Mouse (Mus musculus): ENCODE data around the gene Tmem214. TPM values are rescaled to one million over a fixed set of nuclear protein-coding genes. Genes with fewer than 3 reads are reported as not detected.
A peak's percentile ranks its signal among the peaks of the same experiment; 100 is the strongest.

Gene Tmem214
- total and polyA plus RNA-seq, 2 experiments from 2014 or later: 49.2 to 61.4 TPM

- Histone ChIP-seq H3K9me3 (ENCODE audit: low read length) (no peaks in the 10 kb centered on the region), H3K9ac (no peak overlapping the region), H3K4me2 (ENCODE audit: low read depth) (no peak overlapping the region), H3K36me3 (ENCODE audit: insufficient read depth) (no peaks in the 10 kb centered on the region), H3K27me3 (ENCODE audit: insufficient read depth, low read length) (no peaks in the 10 kb centered on the region), H3K4me3 (ENCODE audit: low read depth, low read length) (no peak overlapping the region), H3K4me1 (ENCODE audit: insufficient read depth) (0 out of 2 replicates have a peak, but pooled peaks cover 4% of the 10 kb centered on the region), H3K27ac (ENCODE audit: low read depth, low read length) (no peak overlapping the region)
- TF ChIP-seq CTCF (IDR thresholded peaks at IDR 0.05; ENCODE audit: low read depth): no peak
- DNase-seq: no peak
- WGBS: 90% methylated on average over 6 of the region's 6 CpGs
- no peak for ATAC-seq
These were observed 55.3 kb downstream of the Tmem214 start for GRCm38 (mm10) chr5:30923119-30923518.

DNA sequence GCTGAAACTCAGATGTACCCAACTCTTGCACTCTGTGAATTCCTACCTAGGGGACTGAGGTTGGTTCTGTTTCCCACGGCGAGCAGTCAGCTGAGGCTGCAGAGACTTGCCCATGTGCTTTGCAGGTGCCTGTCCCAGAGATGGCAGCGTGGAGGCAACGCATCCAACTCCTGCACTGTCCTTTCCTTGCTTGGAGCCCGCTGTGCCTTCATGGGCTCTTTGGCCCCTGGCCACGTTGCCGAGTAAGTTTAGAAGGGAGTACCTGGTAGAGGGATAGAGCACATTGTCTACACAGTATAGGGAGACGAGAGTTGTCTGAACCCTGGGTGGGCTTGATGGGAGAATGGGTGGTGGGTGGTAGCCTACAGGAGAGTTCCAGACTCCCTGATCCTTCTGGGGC lies 56.8 kb downstream of the Tmem214 start:
- H3K27me3 ChIP-seq (ENCODE audit: insufficient read depth, low read length): no peaks in the 10 kb centered on the region
- H3K9ac ChIP-seq: no peak overlapping the region
- no peaks in the 10 kb centered on the region for H3K36me3 ChIP-seq (ENCODE audit: insufficient read depth)
- no peak overlapping the region for H3K27ac ChIP-seq (ENCODE audit: low read depth, low read length)
- no peak for DNase-seq
- no peak for TF ChIP-seq CTCF (IDR thresholded peaks at IDR 0.05; ENCODE audit: low read depth)
- H3K4me2 ChIP-seq (ENCODE audit: low read depth): no peak overlapping the region
- 75% methylated on average over 8 of the region's 8 CpGs for WGBS
- no peak for ATAC-seq
- H3K4me3 ChIP-seq (ENCODE audit: low read depth, low read length): no peak overlapping the region
- no peaks in the 10 kb centered on the region for H3K9me3 ChIP-seq (ENCODE audit: low read length)
- 0 out of 2 replicates have a peak, but pooled peaks cover 4% of the 10 kb centered on the region for H3K4me1 ChIP-seq (ENCODE audit: insufficient read depth)

GRCm38 (mm10) chr5:30925217-30925616 lies 57.4 kb downstream of the Tmem214 start:
- no peak for ATAC-seq
- 95% methylated on average over 5 of the region's 5 CpGs for WGBS
- 0 out of 2 replicates have a peak, but pooled peaks cover 4% of the 10 kb centered on the region for H3K4me1 ChIP-seq (ENCODE audit: insufficient read depth)

GRCm38 (mm10) chr5:30926073-30926472 lies 58.3 kb downstream of the Tmem214 start:
- H3K9ac ChIP-seq: no peak overlapping the region
- no peak overlapping the region for H3K4me2 ChIP-seq (ENCODE audit: low read depth)
- ATAC-seq (no peak), DNase-seq (no peak)
- H3K9me3 ChIP-seq (ENCODE audit: low read length): no peaks in the 10 kb centered on the region
- H3K4me3 ChIP-seq (ENCODE audit: low read depth, low read length): no peak overlapping the region
- H3K36me3 ChIP-seq (ENCODE audit: insufficient read depth): no peaks in the 10 kb centered on the region
- 74% methylated on average over 2 of the region's 2 CpGs for whole genome bisulfite sequencing
- H3K4me1 ChIP-seq (ENCODE audit: insufficient read depth): 0 out of 2 replicates have a peak, but pooled peaks cover 4% of the 10 kb centered on the region
- H3K27ac ChIP-seq (ENCODE audit: low read depth, low read length): no peak overlapping the region
- no peak for TF ChIP-seq CTCF (IDR thresholded peaks at IDR 0.05; ENCODE audit: low read depth)
- no peaks in the 10 kb centered on the region for H3K27me3 ChIP-seq (ENCODE audit: insufficient read depth, low read length)

More at GRCm38 (mm10) chr5:30925217-30925616, 57.4 kb downstream of the Tmem214 start:
- Histone ChIP-seq H3K4me3 (ENCODE audit: low read depth, low read length) (no peak overlapping the region), H3K9me3 (ENCODE audit: low read length) (no peaks in the 10 kb centered on the region), H3K36me3 (ENCODE audit: insufficient read depth) (no peaks in the 10 kb centered on the region), H3K27me3 (ENCODE audit: insufficient read depth, low read length) (no peaks in the 10 kb centered on the region), H3K4me2 (ENCODE audit: low read depth) (no peak overlapping the region), H3K27ac (ENCODE audit: low read depth, low read length) (no peak overlapping the region), H3K9ac (no peak overlapping the region)
- TF ChIP-seq CTCF (IDR thresholded peaks at IDR 0.05; ENCODE audit: low read depth): no peak
- DNase-seq: no peak

- H3K4me2 ChIP-seq (ENCODE audit: low read depth): peak overlapping the region; percentile 21; the same call in 1 of the 2 replicates
- H3K27ac ChIP-seq (ENCODE audit: low read depth, low read length): no peak overlapping the region
- no peaks in the 10 kb centered on the region for H3K9me3 ChIP-seq (ENCODE audit: low read length)
- WGBS: 42% methylated on average over 7 of the region's 7 CpGs
- peaks cover 2% of the 10 kb centered on the region; the same call in 1 of the 2 replicates for H3K36me3 ChIP-seq (ENCODE audit: insufficient read depth)
- DNase-seq (peak; percentile 67), ATAC-seq (peak; percentile 87)
- H3K4me3 ChIP-seq (ENCODE audit: low read depth, low read length): no peak overlapping the region
- H3K27me3 ChIP-seq (ENCODE audit: insufficient read depth, low read length): no peaks in the 10 kb centered on the region
- no peak overlapping the region for H3K9ac ChIP-seq
- no peak for TF ChIP-seq CTCF (IDR thresholded peaks at IDR 0.05; ENCODE audit: low read depth)
- no peaks in the 10 kb centered on the region for H3K4me1 ChIP-seq (ENCODE audit: insufficient read depth)
These were observed 60.2 kb downstream of the Tmem214 start for GRCm38 (mm10) chr5:30927945-30928529.

Other genes starting within 250 kb of the Tmem214 start
- gene Slc35f6, start 220.1 kb upstream of the Tmem214 start, total RNA-seq (2014; rRNA removed): 31.5 and 48.7 TPM in 2 replicates
- 19.2 and 24.3 TPM in 2 replicates for gene Slc35f6, start 220.1 kb upstream of the Tmem214 start, polyA plus RNA-seq (2015; fragmentation: Nextera tagmentation; extraction: Ambion mirVana)
- 15.1 and 15.5 TPM in 2 replicates for gene Cenpa, start 201.2 kb upstream of the Tmem214 start, total RNA-seq (2014; rRNA removed)
- gene Cenpa, start 201.2 kb upstream of the Tmem214 start, polyA plus RNA-seq (2015; fragmentation: Nextera tagmentation; extraction: Ambion mirVana): 42.4 and 45.5 TPM in 2 replicates
- gene Dpysl5, start 156.4 kb upstream of the Tmem214 start, total RNA-seq (2014; rRNA removed): 274 and 315 TPM in 2 replicates
- gene Dpysl5, start 156.4 kb upstream of the Tmem214 start, polyA plus RNA-seq (2015; fragmentation: Nextera tagmentation; extraction: Ambion mirVana): 272 and 290 TPM in 2 replicates
- gene Mapre3, start 53.4 kb upstream of the Tmem214 start, total RNA-seq (2014; rRNA removed): 48.2 and 55.0 TPM in 2 replicates
- gene Mapre3, start 53.4 kb upstream of the Tmem214 start, polyA plus RNA-seq (2015; fragmentation: Nextera tagmentation; extraction: Ambion mirVana): 113 and 141 TPM in 2 replicates
- 36.6 and 52.2 TPM in 2 replicates for gene Agbl5, start 20.7 kb downstream of the Tmem214 start, total RNA-seq (2014; rRNA removed)
- gene Agbl5, start 20.7 kb downstream of the Tmem214 start, polyA plus RNA-seq (2015; fragmentation: Nextera tagmentation; extraction: Ambion mirVana): 15.3 and 21.5 TPM in 2 replicates
- gene Ost4, start 39.8 kb downstream of the Tmem214 start, total RNA-seq (2014; rRNA removed): 116 and 130 TPM in 2 replicates
- 190 and 236 TPM in 2 replicates for gene Ost4, start 39.8 kb downstream of the Tmem214 start, polyA plus RNA-seq (2015; fragmentation: Nextera tagmentation; extraction: Ambion mirVana)
- gene Emilin1, start 45.4 kb downstream of the Tmem214 start, total RNA-seq (2014; rRNA removed): 10.0 and 11.3 TPM in 2 replicates
- gene Emilin1, start 45.4 kb downstream of the Tmem214 start, polyA plus RNA-seq (2015; fragmentation: Nextera tagmentation; extraction: Ambion mirVana): 9.6 and 10.0 TPM in 2 replicates
- 4.5 and 5.3 TPM in 2 replicates for gene Khk, start 53.4 kb downstream of the Tmem214 start, total RNA-seq (2014; rRNA removed)
- 11.7 and 13.2 TPM in 2 replicates for gene Khk, start 53.4 kb downstream of the Tmem214 start, polyA plus RNA-seq (2015; fragmentation: Nextera tagmentation; extraction: Ambion mirVana)
- 67.3 and 82.1 TPM in 2 replicates for gene Cgref1, start 77.6 kb downstream of the Tmem214 start, total RNA-seq (2014; rRNA removed)
- 61.0 and 63.5 TPM in 2 replicates for gene Cgref1, start 77.6 kb downstream of the Tmem214 start, polyA plus RNA-seq (2015; fragmentation: Nextera tagmentation; extraction: Ambion mirVana)
- 23.7 and 42.7 TPM in 2 replicates for gene Preb, start 92.3 kb downstream of the Tmem214 start, total RNA-seq (2014; rRNA removed)
- gene Preb, start 92.3 kb downstream of the Tmem214 start, polyA plus RNA-seq (2015; fragmentation: Nextera tagmentation; extraction: Ambion mirVana): 65.1 and 77.0 TPM in 2 replicates
- not detected in 2 replicates for gene Tcf23, start 100.7 kb downstream of the Tmem214 start, total RNA-seq (2014; rRNA removed)
- gene Tcf23, start 100.7 kb downstream of the Tmem214 start, polyA plus RNA-seq (2015; fragmentation: Nextera tagmentation; extraction: Ambion mirVana): not detected in 2 replicates
- gene Atraid, start 180.3 kb downstream of the Tmem214 start, total RNA-seq (2014; rRNA removed): 152 and 167 TPM in 2 replicates
- 243 and 257 TPM in 2 replicates for gene Atraid, start 180.3 kb downstream of the Tmem214 start, polyA plus RNA-seq (2015; fragmentation: Nextera tagmentation; extraction: Ambion mirVana)
- gene Slc5a6, start 180.9 kb downstream of the Tmem214 start, total RNA-seq (2014; rRNA removed): 23.1 and 28.3 TPM in 2 replicates
- 17.3 and 22.2 TPM in 2 replicates for gene Slc5a6, start 180.9 kb downstream of the Tmem214 start, polyA plus RNA-seq (2015; fragmentation: Nextera tagmentation; extraction: Ambion mirVana)
- 28.7 and 31.1 TPM in 2 replicates for gene Cad, start 186.8 kb downstream of the Tmem214 start, total RNA-seq (2014; rRNA removed)
- 5.2 and 6.4 TPM in 2 replicates for gene Cad, start 186.8 kb downstream of the Tmem214 start, polyA plus RNA-seq (2015; fragmentation: Nextera tagmentation; extraction: Ambion mirVana)
- gene Dnajc5g, start 238.3 kb downstream of the Tmem214 start, total RNA-seq (2014; rRNA removed): not detected in 2 replicates
- not detected in 2 replicates for gene Dnajc5g, start 238.3 kb downstream of the Tmem214 start, polyA plus RNA-seq (2015; fragmentation: Nextera tagmentation; extraction: Ambion mirVana)
- 2.5 and 2.8 TPM in 2 replicates for gene Slc30a3, start 240.2 kb downstream of the Tmem214 start, total RNA-seq (2014; rRNA removed)
- 3.5 and 4.5 TPM in 2 replicates for gene Slc30a3, start 240.2 kb downstream of the Tmem214 start, polyA plus RNA-seq (2015; fragmentation: Nextera tagmentation; extraction: Ambion mirVana)
- gene Trim54, start 248.7 kb downstream of the Tmem214 start, total RNA-seq (2014; rRNA removed): not detected in 2 replicates
- not detected in 2 replicates for gene Trim54, start 248.7 kb downstream of the Tmem214 start, polyA plus RNA-seq (2015; fragmentation: Nextera tagmentation; extraction: Ambion mirVana)

Measured in forebrain, postnatal 0 days (tissue).